Mouse (Mus musculus) cerebellum, adult 8-10 months (tissue): Measurements from ENCODE around the gene Clec4b1.
"Not testable (repeated sequence)": the region's sequence is repeated elsewhere in the genome, so short reads cannot be mapped to it uniquely, and the experiment has no call there.

Source experiments
- DNase-seq: peaks from one replicate; pipeline ENCODE4 v3.0.0; 2022

The Clec4b1 gene

DNA sequence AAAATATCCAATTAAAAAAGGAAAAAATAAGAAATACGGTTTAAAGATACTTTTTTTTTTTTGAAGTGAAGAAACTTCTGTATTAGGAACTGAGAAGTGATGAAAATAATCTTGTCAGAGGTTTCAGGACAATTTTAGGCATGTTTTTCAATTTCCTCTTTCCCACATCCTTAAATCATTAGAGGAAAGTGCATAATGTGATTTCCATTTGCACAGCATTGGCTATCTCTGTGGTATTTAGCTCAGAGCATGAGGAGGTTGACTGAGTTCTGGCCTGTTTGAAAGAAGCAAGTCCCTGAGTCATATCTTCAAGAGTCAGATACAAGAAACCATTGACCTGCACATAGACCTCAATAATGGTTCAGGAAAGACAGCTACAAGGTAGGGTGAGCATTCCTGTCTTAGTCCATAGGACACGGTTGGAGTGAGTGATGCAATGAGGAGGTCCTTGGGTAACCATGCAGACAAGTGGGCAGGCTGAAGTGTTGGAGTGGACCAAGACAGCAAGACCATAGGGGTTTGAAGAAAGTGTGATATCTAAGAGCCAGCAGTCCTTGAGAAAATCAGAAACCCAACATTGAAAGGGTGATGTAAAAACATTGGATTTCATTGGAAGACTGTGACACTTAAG is at the start of gene Clec4b1:
TSS of gene Clec4b1 (plus strand) at position 221 of the 631 bp plus-strand sequence.
- DNase-seq = no peak

DNA sequence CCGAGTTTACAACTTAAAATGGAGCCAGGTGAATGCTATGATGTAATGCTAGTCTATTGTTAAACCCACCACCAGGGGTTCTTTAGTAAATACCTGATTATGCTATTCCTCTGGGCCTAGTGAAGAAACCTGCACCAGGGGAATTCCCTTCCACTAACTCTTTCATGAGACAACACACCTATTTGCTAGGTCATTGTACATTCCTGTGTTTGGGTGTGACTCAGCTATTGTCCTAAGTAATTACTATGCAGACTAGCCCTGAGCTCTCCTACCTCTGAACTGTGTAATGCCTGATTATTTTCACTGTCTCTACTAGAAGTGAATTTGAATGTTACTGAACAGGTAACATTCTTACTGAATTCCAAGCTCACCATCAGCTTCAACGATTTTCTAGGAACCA is 45.1 kb upstream of the Clec4b1 start:
- DNase-seq = not testable (repeated sequence)

DNA sequence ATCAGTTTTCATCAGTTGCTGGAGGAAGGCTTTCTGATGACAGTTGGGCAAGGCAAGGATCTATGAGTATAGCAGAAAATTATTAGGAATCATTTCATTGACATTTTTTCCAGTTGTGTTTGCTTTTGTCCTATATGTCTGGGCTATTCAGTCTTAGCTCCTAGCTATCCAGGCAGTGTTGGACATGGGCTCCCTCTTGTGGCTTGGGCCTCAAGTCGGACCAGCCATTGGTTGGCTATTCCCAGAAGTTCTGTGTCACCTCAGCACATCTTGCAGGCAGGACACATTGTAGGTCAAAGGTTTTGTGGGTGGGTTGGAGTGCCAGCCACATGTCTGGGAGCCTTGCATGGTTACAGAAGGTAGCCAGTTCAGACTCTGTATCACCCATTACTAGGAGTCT is 44.2 kb upstream of the Clec4b1 start:
- DNase-seq = no peak

DNA sequence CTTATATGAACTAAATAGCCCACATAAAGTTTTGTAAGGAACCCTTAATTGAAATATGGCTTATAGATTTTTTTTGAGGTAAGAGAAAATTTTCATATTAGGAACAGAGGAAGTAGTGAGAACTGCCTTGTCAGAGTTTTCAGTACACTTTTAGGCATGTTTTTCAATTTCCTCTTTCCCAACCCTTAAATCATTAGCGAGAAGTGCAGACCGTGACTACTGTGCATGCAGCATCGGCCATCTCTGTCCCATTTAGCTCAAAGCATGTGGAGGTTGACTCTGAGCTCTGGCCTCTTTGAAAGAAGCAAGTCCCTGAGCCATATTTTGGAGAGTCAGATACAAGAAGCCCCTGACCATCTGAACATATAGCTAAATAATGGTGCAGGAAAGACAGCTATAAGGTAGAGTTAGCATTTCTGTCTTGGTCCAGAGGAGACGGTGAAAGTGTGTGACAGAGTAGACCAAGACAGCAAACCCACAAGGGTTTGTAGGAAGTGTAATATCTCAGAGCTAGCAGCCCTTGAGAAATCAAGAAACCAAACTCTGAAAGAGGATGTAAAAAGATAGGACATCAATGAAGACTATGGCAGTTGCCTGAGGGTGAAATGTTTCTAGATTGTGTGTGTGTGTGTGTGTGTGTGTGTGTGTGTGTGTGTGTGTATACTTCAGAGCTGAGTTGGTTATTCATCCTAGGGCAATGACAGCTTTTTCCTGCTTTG is 45.5 kb downstream of the Clec4b1 start:
- no peak for DNase-seq

DNA sequence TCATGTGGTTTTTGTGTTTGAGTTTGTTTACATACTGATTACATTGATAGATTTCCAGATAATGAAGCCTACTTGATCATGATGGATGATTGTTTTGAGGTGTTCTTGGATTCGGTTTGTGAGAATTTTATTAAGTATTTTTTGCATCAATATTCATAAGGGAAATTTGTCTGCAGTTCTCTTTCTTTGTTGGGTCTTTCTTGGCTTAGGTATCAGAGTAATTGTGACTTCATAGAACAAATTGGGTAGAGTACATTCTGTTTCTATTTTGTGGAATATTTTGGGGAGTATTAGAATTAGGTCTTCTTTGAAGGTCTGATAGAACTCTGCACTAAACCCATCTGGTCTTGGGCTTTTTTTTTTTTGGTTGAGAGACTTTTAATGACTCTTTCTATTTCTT is 56.4 kb downstream of the Clec4b1 start, which contains the start of gene Clec4a2:
TSS of gene Clec4a2 (plus strand) at position 301 of the 400 bp plus-strand sequence.
- DNase-seq = not testable (repeated sequence)
